Mouse (Mus musculus) small intestine, adult 2 months (tissue): Measurements from ENCODE around the gene Snx1.

Experiments
- CTCF ChIP-seq: fragments of 200-500 bp; IDR thresholded peaks from 2 replicates; pipeline ENCODE4 v1.5.1; 2012; ENCODE audit warnings: low read depth, mild to moderate bottlenecking, control low read depth, inconsistent platforms, low read length, moderate library complexity, mixed read lengths; ENCODE audit not compliant: insufficient replicate concordance, insufficient read length; ENCODE audit errors: extremely low read depth
- POLR2A ChIP-seq: fragments of 200-500 bp; IDR thresholded peaks from 2 replicates; pipeline ENCODE4 v1.6.1; 2012; ENCODE audit warnings: low read depth, mild to moderate bottlenecking, control low read depth, inconsistent platforms, low read length, moderate library complexity

DNA sequence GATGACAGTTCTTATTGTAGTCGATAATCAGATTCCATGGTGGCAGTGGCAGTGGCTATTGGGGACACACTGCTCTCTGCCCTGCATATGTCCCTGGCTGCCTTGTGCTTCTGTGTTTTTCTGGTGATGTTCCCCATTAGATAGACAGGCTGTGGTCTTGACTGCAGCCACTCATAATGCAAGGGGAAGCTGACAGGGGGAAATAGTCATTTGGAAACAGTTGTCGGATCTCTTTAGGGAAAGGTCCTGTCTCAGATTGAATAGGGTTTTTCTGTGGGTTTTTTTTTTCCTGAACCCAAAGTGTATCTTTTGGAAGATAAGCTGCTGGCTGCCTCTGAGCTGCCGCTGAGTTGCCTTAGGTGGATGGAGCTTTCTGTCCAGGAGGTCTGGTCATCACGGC lies 44.4 kb downstream of the Snx1 start:
- no peak for TF ChIP-seq CTCF
- TF ChIP-seq POLR2A: no peak
